Mouse (Mus musculus): ENCODE measurements around the gene Slc12a7. TPM values are rescaled to one million over a fixed set of nuclear protein-coding genes. Genes with fewer than 3 reads are reported as not detected.

Gene Slc12a7
- total RNA-seq, 2 experiments from 2014 or later = 12.1 to 12.3 TPM

DNA sequence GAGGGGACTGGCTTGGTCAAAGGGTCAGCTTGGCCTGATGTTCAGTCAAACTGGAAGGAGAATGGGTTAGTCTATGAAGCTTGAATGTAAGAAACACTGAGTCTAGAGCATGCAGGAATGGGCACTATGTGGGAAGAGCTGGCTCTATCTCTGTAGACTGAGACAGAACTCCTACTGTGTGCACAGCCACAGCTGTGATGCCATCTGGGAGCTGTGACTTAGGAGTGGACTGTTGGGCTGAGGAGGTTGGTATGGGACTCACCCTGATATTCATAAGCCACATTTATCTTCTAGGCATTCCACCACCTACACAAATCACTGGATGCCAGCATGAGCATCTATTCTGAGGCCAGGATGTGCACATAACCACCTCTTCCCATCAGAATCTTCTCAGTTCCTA, 24.5 kb downstream of the Slc12a7 start:
- intact Hi-C loops (cut with DNase I) = no loop called here
- no peak for DNase-seq

DNA sequence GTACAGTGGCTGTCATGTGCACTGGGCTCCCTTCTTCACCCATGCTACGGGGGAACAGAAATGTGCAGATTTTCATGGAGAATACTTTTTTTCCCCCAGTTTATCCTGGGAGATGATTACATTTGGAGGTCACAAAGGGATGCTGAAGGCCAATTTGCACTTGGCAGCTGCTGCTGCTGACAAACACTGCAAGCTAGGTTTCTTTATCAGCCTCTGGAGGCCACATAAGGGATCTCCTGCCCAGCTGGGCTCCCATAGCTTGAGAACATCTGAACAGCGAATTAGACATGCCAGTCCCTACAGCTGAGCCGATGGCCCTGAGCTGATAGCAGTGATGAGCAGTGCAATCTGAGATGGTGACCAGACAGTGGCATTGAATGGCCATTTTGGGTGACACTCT, 26.7 kb downstream of the Slc12a7 start:
- DNase-seq = no peak

GRCm38 (mm10) chr13:73760126-73760525, 27.2 kb downstream of the Slc12a7 start:
- intact Hi-C loops (cut with DNase I) = no loop called here
- no peak for DNase-seq

More for the DNA sequence above, 26.7 kb downstream of the Slc12a7 start:
- intact Hi-C loops (cut with DNase I) = no loop called here

DNA sequence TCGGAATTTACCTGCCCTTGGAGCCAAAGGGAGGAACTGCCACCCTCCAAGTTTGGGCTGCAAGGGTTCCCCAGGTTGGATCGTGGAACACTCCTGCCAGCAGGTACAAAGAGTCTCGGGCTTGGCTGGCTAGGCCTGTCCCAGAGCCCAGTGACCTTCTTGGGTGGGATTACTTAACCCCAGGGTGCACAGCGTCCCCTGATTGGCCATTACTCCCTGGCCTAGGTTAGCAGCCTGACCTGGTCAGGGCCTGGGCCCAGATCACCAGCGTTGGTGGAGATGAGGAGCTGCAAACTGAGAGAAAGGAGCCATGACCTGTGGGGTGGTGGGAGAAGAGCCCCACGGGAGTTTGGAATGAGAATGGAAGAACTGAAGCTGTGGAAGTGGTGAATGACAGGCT, 30.0 kb downstream of the Slc12a7 start:
- intact Hi-C loops (cut with DNase I) = no loop called here
- DNase-seq = no peak

GRCm38 (mm10) chr13:73763439-73764255, 30.8 kb downstream of the Slc12a7 start:
- DNase-seq = peak; percentile 68
- intact Hi-C loops (cut with DNase I) = no loop called here

GRCm38 (mm10) chr13:73764256-73764775, 31.4 kb downstream of the Slc12a7 start:
- intact Hi-C loops (cut with DNase I) = no loop called here
- no peak for DNase-seq

GRCm38 (mm10) chr13:73765393-73765792, 32.5 kb downstream of the Slc12a7 start:
- intact Hi-C loops (cut with DNase I) = no loop called here
- no peak for DNase-seq

DNA sequence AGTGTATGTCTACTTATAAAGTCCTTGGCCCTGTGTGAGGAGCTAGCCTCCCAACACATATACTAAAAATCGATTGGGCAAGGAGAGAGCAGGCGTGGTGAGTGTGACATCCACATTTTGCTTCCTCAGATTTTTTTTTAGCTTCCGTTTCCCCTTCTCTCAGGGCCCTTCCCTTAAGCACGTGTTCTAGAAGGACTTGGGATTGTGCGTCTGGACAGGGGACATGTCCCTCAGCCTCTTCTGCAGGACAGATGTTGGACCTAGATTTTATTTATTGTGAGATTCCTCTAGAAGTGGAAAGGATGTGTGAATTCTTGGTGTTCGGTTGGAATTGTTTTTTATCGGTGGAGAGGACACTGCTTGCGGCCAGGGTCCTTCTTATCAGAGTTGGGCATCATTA, 34.3 kb downstream of the Slc12a7 start:
- no peak for DNase-seq
- intact Hi-C loops (cut with DNase I) = no loop called here

- DNase-seq = no peak
- intact Hi-C loops (cut with DNase I) = no loop called here
Measured at GRCm38 (mm10) chr13:73767754-73768153, 34.9 kb downstream of the Slc12a7 start.

DNA sequence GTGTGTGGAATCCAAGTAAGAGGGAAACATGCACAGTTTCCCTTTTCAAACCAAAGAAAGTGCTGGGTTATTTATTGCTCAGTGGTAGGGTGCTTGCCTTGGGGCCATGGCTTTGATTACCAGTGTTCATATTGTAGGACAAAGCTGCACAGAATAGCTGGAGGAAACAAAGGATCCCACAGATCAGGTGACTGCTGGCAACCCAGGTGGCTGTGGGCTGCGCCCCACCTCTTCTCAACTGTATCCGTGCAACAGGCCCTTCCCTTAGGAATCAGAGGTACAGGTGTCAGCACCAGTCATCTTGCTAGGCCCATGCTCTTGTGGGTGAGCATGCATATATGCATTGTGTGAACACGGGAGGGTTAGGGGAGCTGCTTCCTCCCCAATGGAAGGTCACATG, 35.4 kb downstream of the Slc12a7 start:
- DNase-seq = no peak
- intact Hi-C loops (cut with DNase I) = no loop called here

GRCm38 (mm10) chr13:73769916-73770682, 37.2 kb downstream of the Slc12a7 start:
- intact Hi-C loops (cut with DNase I) = no loop called here
- DNase-seq = no peak

- intact Hi-C loops (cut with DNase I) = no loop called here
- DNase-seq = no peak
Measured at GRCm38 (mm10) chr13:73771131-73771530, 38.2 kb downstream of the Slc12a7 start.

GRCm38 (mm10) chr13:73772655-73773054, 39.8 kb downstream of the Slc12a7 start:
- intact Hi-C loops (cut with DNase I) = no loop called here
- no peak for DNase-seq

GRCm38 (mm10) chr13:73773519-73774205, 40.8 kb downstream of the Slc12a7 start:
- intact Hi-C loops (cut with DNase I) = no loop called here
- DNase-seq = peak; percentile 69

GRCm38 (mm10) chr13:73775786-73776185, 42.9 kb downstream of the Slc12a7 start:
- peak; percentile 10 for DNase-seq
- intact Hi-C loops (cut with DNase I) = no loop called here

- intact Hi-C loops (cut with DNase I) = no loop called here
Measured at GRCm38 (mm10) chr13:73777578-73777977, 44.7 kb downstream of the Slc12a7 start.

GRCm38 (mm10) chr13:73782486-73782885, 49.6 kb downstream of the Slc12a7 start:
- no peak for DNase-seq
- intact Hi-C loops (cut with DNase I) = no loop called here

More at GRCm38 (mm10) chr13:73777578-73777977, 44.7 kb downstream of the Slc12a7 start:
- DNase-seq = no peak

DNA sequence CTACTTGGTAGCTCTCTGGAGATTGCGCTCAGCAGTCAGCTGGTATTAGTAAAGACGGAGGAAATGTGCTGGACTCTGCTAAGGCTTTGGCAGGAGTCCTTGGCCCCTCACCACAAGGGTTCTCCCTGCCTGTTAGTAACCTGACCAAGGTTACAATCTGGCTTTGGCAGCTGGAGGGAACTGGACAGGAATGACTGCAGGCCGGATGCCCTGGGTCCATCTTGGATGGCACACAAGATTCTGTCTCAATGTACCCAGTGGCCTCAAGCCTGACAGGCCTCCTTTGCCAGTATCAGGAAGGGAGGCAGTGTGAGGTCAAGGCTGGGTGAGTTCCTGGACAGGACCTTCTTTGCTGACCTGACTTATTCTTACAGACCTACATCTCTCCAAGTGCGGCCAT, 59.3 kb downstream of the Slc12a7 start:
- no peak for DNase-seq
- intact Hi-C loops (cut with DNase I) = no loop called here

DNA sequence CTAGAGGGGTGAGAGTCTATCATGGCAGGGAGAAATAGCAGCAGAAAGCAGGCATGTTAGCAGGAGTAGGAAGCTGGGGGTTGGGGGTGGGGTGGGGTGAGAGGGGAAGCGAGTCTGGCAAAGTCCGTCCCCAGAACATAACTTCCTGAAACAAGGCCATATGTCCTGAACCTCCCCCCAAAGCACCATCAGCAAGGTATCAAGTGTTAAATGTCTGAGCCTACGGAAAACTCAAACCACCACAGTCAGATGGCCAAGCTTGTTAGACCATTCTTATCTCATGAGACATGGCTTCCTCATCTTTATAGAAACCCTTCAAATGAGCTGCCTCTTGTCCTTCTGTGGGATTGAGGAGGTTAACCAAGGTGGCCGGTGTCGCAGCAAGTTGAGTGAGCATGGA, 60.3 kb downstream of the Slc12a7 start:
- intact Hi-C loops (cut with DNase I) = no loop called here

DNA sequence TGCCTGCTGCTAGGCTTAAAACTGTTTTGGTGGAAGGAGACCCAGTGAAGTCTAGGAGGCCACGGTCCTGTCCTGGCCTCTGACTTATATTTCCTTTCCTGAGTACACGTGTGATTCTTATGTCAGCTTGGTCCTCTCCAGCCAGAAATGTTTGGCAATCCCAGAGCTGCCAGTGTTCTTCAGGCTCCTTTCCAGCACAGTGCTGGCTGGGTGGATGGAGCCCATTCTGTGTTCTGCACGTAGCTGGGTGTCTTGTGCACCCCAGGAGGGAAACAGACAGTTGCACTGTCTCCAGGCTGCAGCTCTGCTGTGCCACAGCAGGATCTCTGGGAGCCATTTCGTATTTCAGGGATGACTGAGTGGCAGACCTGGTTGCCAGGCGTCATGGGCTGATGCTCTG, 66.2 kb downstream of the Slc12a7 start:
- no peak for DNase-seq
- intact Hi-C loops (cut with DNase I) = no loop called here

More for the DNA sequence above, 60.3 kb downstream of the Slc12a7 start:
- DNase-seq = no peak
